Mouse (Mus musculus): Measurements from ENCODE around the gene Zdhhc14.

The Zdhhc14 gene

DNA sequence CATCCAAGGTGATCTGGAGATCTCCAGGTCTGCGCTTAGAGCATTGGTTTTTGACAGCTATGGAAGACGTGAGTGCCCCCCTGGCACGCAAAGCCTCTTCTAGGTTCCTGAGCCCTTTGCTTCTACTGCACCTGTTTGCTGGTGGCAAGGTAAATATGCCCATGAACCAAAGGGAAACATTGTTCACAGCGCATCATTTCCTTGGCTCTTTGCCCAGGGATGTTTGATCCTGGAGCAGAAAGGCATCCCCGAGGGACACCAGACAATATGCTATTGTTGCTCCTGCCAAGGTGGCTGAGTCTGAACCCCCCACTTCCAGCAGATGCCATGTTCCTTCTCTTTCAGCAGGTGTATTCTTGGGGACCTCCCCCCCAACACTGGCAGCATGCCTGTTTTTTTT is 61.2 kb downstream of the Zdhhc14 start:
- DNase-seq (ENCODE audit: low read depth, low spot score) = no peak

- DNase-seq (ENCODE audit: low read depth, low spot score) = no peak
Measured at GRCm38 (mm10) chr17:5554573-5554972, 62.2 kb downstream of the Zdhhc14 start.

- no peak for DNase-seq (ENCODE audit: low read depth, low spot score)
Measured at GRCm38 (mm10) chr17:5556568-5556967, 64.2 kb downstream of the Zdhhc14 start.

GRCm38 (mm10) chr17:5560212-5560611 is 67.9 kb downstream of the Zdhhc14 start:
- DNase-seq (ENCODE audit: low read depth, low spot score) = no peak

DNA sequence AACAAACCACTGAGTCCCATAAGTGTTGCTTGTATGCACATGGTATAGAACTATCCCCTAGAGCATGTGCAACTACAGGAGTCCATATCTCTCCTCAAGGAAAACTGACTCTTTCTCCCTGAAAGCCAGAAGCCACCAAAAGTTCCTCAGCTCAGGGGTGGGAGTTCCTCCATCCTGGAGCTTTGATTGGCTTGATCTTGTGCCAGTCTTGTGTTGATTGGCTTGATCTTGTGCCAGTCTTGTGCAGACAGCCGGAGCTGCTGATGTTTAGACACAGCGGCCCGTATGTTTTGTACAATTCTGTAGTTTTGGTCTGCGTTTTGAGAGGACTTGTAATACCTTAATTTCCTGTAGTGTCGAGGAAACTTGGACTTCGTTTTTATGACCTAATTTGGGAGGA is 70.8 kb downstream of the Zdhhc14 start:
- no peak for DNase-seq (ENCODE audit: low read depth, low spot score)

- no peak for DNase-seq (ENCODE audit: low read depth, low spot score)
Measured at GRCm38 (mm10) chr17:5566006-5566405, 73.6 kb downstream of the Zdhhc14 start.

DNA sequence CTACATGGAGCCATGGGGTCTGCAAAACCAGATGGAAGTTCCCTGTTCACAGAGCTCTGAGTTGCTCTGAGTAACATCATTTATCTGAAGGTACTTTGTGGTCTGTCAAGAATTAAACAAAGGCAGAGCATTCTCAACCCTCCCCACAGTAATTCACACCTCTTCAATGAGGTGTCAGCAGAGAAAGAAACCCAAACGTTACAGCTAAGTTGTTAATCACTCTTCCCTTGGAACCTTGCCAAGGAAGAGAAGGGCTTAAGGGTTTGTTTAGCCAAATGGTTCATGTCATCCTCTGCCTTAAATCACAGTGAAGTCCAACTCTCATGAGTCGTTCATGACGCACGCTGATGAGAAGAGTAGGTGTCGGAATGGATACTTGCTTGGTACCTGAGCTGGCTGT is 75.6 kb downstream of the Zdhhc14 start:
- no peak for DNase-seq (ENCODE audit: low read depth, low spot score)

GRCm38 (mm10) chr17:5569131-5570030 is 77.0 kb downstream of the Zdhhc14 start:
- no peak for DNase-seq (ENCODE audit: low read depth, low spot score)

GRCm38 (mm10) chr17:5572096-5572730 is 79.9 kb downstream of the Zdhhc14 start:
- DNase-seq (ENCODE audit: low read depth, low spot score) = no peak

GRCm38 (mm10) chr17:5572745-5573420 is 80.5 kb downstream of the Zdhhc14 start:
- DNase-seq (ENCODE audit: low read depth, low spot score) = no peak

GRCm38 (mm10) chr17:5574672-5575071 is 82.3 kb downstream of the Zdhhc14 start:
- no peak for DNase-seq (ENCODE audit: low read depth, low spot score)

DNA sequence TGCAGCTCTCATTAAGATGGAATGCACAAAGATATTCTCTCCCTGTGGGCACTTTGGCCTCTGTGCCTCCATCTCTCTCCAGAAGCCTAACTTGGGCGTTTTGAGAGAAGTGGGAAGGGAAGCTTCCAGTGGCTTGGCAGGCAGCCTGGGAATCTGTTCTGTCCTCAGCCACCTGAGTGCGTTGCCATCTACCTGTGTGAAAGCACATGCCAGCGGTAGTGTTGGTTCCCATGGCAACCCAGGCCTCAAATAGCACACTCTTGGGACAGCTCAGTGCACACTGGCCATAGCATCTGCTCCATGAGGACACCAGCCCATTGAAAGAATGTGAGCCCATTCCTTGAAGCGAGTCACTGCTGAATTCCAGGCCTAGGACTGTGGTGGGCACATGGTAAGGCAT is 83.2 kb downstream of the Zdhhc14 start:
- DNase-seq (ENCODE audit: low read depth, low spot score) = no peak

DNA sequence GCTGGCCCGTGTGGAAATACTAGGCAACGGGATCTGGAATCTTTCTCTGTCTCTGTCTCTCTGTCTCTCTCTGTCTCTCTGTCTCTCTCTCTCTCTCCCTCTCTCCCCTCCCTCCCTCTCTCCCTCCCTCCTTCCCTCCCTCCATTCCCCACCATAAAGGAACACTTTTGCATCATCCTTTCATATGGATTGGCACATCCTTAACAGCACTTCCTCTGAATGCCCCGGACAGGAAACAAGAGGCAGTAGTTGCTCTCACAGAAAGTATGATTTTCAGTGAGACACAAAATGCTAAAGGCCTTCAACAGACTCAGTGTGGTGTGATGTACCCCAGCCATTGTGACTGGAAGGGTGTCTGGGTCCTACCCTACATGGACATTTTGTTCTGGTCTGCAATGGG is 89.9 kb downstream of the Zdhhc14 start:
- DNase-seq (ENCODE audit: low read depth, low spot score) = no peak

DNA sequence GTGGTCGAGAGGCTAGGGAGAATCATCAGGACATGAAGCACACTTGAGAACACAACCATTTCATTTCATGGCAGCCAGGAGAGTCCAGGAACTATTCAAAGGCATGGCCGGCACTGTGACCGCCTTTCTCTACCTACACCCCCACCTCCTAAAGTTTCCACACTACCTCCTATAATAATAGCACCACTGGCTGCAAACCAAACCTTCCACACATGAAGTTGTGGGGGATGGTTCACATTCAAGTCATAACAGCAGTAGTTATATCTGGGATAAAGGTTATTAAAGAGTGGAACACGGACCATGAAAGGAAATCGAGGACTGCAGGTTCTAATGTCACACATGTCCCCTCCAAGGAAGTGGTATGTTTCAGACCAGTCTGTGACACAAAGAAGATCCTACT is 90.6 kb downstream of the Zdhhc14 start:
- no peak for DNase-seq (ENCODE audit: low read depth, low spot score)

- no peak for DNase-seq (ENCODE audit: low read depth, low spot score)
Measured at GRCm38 (mm10) chr17:5583472-5584145, 91.3 kb downstream of the Zdhhc14 start.

GRCm38 (mm10) chr17:5591604-5592209 is 99.3 kb downstream of the Zdhhc14 start:
- DNase-seq (ENCODE audit: low read depth, low spot score) = no peak

DNA sequence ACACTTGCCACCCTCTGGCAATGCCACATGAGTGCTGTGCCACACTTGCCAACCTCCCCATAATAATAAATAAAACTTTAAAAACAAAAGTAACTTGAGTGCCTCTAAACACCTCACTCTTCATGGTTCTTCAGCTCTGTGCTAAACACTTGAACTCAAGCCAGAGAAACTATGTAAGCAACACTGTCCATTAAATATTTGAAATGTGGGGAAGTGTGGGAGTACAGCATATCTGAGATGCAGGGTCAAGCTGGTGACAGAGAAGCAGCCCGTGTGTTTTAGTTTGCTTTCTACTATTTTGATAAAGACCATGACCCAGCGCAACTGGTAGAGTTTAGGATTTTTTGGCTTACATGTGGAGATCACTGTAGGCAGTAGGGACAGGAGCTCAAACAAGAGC is 100.7 kb downstream of the Zdhhc14 start:
- DNase-seq (ENCODE audit: low read depth, low spot score) = no peak

DNA sequence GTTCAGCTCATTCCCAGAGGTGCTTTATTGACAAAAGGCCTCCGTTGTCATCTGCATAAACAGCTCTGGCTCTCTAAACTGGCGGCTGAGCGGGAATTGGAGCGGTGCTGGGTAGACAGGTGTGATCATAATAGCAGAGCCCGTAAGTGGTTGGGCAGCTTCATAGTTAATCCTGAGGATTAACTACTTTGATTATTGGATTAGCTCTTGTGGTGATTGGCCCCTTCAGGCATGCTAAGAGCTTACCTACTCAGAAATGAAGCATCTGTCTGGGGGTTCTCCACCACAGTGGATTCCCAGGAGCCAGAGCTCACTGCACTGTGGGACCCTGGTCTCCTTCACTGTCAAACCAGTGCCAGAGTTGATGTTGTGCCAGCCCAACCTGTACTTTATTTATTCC is 102.7 kb downstream of the Zdhhc14 start:
- DNase-seq (ENCODE audit: low read depth, low spot score) = no peak

GRCm38 (mm10) chr17:5596490-5596889 is 104.1 kb downstream of the Zdhhc14 start:
- DNase-seq (ENCODE audit: low read depth, low spot score) = no peak

DNA sequence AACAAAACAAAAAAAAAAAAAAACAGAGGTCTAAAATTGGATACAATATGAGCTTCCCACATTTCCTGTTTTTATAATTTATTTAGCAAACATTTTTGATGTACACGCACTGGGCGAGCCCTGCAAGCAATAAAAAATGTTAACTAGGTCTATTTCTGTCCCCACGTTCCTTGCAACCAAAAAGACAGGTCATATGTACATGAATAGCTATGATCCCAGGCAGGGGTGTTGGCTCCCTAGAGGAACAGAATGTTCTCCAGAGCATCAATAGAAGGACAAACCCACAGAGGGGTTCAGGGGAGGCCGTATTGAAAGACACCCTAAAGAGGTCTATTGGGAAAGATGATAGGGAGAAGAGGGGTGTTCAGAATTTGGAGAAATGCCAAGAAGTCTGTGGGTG is 106.6 kb downstream of the Zdhhc14 start:
- DNase-seq (ENCODE audit: low read depth, low spot score) = no peak

DNA sequence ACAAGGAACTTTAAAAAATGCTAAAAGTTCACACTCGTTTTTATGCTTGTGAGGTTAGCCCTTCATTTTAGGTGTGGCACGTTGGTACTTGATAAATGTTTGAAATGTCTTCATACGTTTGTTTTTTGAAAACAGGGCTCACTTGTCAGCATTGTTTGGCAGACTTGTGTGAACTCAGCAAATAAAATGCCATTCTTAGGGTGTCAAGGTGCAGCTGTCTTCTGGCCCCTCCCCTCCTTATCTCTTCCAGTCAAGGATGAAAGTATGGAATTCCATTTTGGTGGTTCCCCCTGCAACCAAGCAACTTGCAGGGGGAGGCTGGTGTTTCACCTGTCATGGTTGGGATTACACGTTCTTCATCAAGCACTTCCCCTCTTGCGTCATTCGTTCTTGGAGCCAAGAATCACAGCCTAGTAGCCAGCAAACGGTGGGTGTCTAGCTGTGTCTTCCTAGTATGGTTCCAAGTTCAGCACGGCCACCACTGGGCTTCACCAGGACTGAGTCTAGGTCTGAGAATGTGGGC is 108.2 kb downstream of the Zdhhc14 start:
- no peak for DNase-seq (ENCODE audit: low read depth, low spot score)
